Mouse (Mus musculus) CH12.LX (cell line): ENCODE measurements around the gene Kcnh6. TPM values are rescaled to one million over a fixed set of nuclear protein-coding genes. Genes with fewer than 3 reads are reported as not detected.

Experiments used
- DNase-seq: peaks from one replicate; pipeline ENCODE4 v3.0.0-alpha.2; 2013; ENCODE audit errors: extremely low read depth
- H3K27ac ChIP-seq: 2 replicates; pipeline ENCODE4 v1.5.1; 2012; ENCODE audit warnings: low read depth, mild to moderate bottlenecking, control low read depth, moderate library complexity; ENCODE audit not compliant: insufficient read depth
- H3K27me3 ChIP-seq: replicated peaks from 2 replicates; pipeline ENCODE3; 2012; ENCODE audit warnings: inconsistent platforms
- H3K36me3 ChIP-seq, 2 experiments: replicated peaks in 1 of 2; 2 replicates each; pipeline versions ENCODE3 to v1.6.1; 2012; ENCODE audit warnings: inconsistent platforms in 1 of 2, low read length in 1 of 2, mild to moderate bottlenecking in 1 of 2, mixed read lengths in 1 of 2, moderate library complexity in 1 of 2; ENCODE audit not compliant: control insufficient read depth in 1 of 2, insufficient read depth in 1 of 2
- H3K4me1 ChIP-seq, 2 experiments: 2 replicates each; pipeline ENCODE4 v1.6.1; 2012; ENCODE audit warnings: inconsistent platforms in 1 of 2, moderate library complexity in 1 of 2; ENCODE audit not compliant: insufficient read depth in 2 of 2, control insufficient read depth in 1 of 2
- H3K4me2 ChIP-seq: 2 replicates; pipeline ENCODE4 v1.6.1; 2012; ENCODE audit warnings: low read depth, mild to moderate bottlenecking, control low read depth; ENCODE audit not compliant: poor library complexity, insufficient read depth, severe bottlenecking
- H3K4me3 ChIP-seq, 3 experiments: fragments of 150-350 bp in 1 of 3; sonication (generic) in 1 of 3; replicated peaks in 1 of 3; 2 replicates each; pipeline versions ENCODE3 to v1.5.1; 2011 to 2012; ENCODE audit warnings: low read depth in 2 of 3, low read length in 2 of 3, mild to moderate bottlenecking in 2 of 3, moderate library complexity in 2 of 3, control low read depth in 1 of 3, improper control_type of control experiment in 1 of 3, inconsistent platforms in 1 of 3, mixed read lengths in 1 of 3; ENCODE audit not compliant: poor library complexity in 1 of 3
- H3K79me2 ChIP-seq: replicated peaks from 2 replicates; pipeline ENCODE4 v1.6.1; 2012; ENCODE audit warnings: mild to moderate bottlenecking, moderate library complexity; ENCODE audit not compliant: control insufficient read depth, poor library complexity, insufficient read depth, severe bottlenecking; ENCODE audit errors: extremely low read depth
- H3K9ac ChIP-seq: 2 replicates; pipeline ENCODE4 v1.6.1; 2012; ENCODE audit warnings: low read depth, mild to moderate bottlenecking, control low read depth, moderate library complexity; ENCODE audit not compliant: insufficient read depth
- H3K9me3 ChIP-seq: replicated peaks from 2 replicates; pipeline ENCODE3; 2012; ENCODE audit warnings: low read length, inconsistent platforms, mixed read lengths
- CHD1 ChIP-seq: IDR thresholded peaks from 2 replicates; pipeline ENCODE4 v1.6.1; 2012; ENCODE audit warnings: low read depth, low read length, improper control_type of control experiment, inconsistent platforms
- CTCF ChIP-seq, 2 experiments: IDR thresholded peaks in 1 of 2; conservative IDR thresholded peaks in 1 of 2; 2 replicates each; pipeline ENCODE4 v1.5.1; 2011 to 2012; ENCODE audit warnings: low read depth in 2 of 2, low read length in 2 of 2, improper control_type of control experiment in 1 of 2, inconsistent platforms in 1 of 2, mild to moderate bottlenecking in 1 of 2, moderate library complexity in 1 of 2
- E2F4 ChIP-seq: IDR thresholded peaks from 2 replicates; pipeline ENCODE4 v1.6.1; 2011; ENCODE audit warnings: low read depth, low read length, improper control_type of control experiment; ENCODE audit not compliant: insufficient replicate concordance
- ELF1 ChIP-seq: IDR thresholded peaks from 2 replicates; pipeline ENCODE4 v1.6.1; 2014; ENCODE audit warnings: low read depth, mild to moderate bottlenecking, inconsistent platforms, low read length, improper control_type of control experiment
- ETS1 ChIP-seq: conservative IDR thresholded peaks from 2 replicates; pipeline ENCODE4 v1.6.1; 2012; ENCODE audit warnings: low read depth, mild to moderate bottlenecking, inconsistent platforms, low read length, improper control_type of control experiment, moderate library complexity
- GABPA ChIP-seq: IDR thresholded peaks from 2 replicates; pipeline ENCODE4 v1.6.1; 2012; ENCODE audit warnings: low read depth, low read length, improper control_type of control experiment, inconsistent platforms; ENCODE audit not compliant: insufficient replicate concordance
- HCFC1 ChIP-seq: IDR thresholded peaks from 2 replicates; pipeline ENCODE4 v1.6.1; 2012; ENCODE audit warnings: low read depth, mild to moderate bottlenecking, inconsistent platforms, low read length, improper control_type of control experiment
- IRF4 ChIP-seq: IDR thresholded peaks from 2 replicates; pipeline ENCODE4 v1.6.1; 2014; ENCODE audit warnings: low read depth, mild to moderate bottlenecking, inconsistent platforms, low read length, improper control_type of control experiment
- JUN ChIP-seq: IDR thresholded peaks from 2 replicates; pipeline ENCODE4 v1.6.1; 2011; ENCODE audit warnings: low read depth, mild to moderate bottlenecking, low read length, improper control_type of control experiment, moderate library complexity; ENCODE audit not compliant: insufficient read depth
- JUND ChIP-seq: conservative IDR thresholded peaks from 2 replicates; pipeline ENCODE4 v1.6.1; 2011; ENCODE audit warnings: low read depth, low read length, improper control_type of control experiment
- KAT2A ChIP-seq: IDR thresholded peaks from 2 replicates; pipeline ENCODE4 v1.6.1; 2012; ENCODE audit warnings: low read length, improper control_type of control experiment, inconsistent platforms; ENCODE audit not compliant: insufficient replicate concordance
- MAX ChIP-seq: IDR thresholded peaks from 2 replicates; pipeline ENCODE4 v1.6.1; 2011; ENCODE audit warnings: low read length, improper control_type of control experiment
- MAZ ChIP-seq: IDR thresholded peaks from 2 replicates; pipeline ENCODE4 v1.6.1; 2012; ENCODE audit warnings: low read depth, mild to moderate bottlenecking, inconsistent platforms, low read length, improper control_type of control experiment, moderate library complexity
- MEF2A ChIP-seq: IDR thresholded peaks from 2 replicates; pipeline ENCODE4 v1.6.1; 2014; ENCODE audit warnings: low read depth, mild to moderate bottlenecking, inconsistent platforms, low read length, improper control_type of control experiment, borderline replicate concordance
- NELFE ChIP-seq: IDR thresholded peaks from 2 replicates; pipeline ENCODE4 v1.6.1; 2011; ENCODE audit warnings: low read depth, low read length, improper control_type of control experiment
- POLR2A ChIP-seq: IDR thresholded peaks from 2 replicates; pipeline ENCODE4 v1.6.1; 2011; ENCODE audit warnings: low read depth, mild to moderate bottlenecking, improper control_type of control experiment, low read length
- SIN3A ChIP-seq: IDR thresholded peaks from 2 replicates; pipeline ENCODE4 v1.6.1; 2012; ENCODE audit warnings: low read length, improper control_type of control experiment, inconsistent platforms
- SMC3 ChIP-seq: IDR thresholded peaks from 2 replicates; pipeline ENCODE4 v1.6.1; 2011; ENCODE audit warnings: low read depth, low read length, improper control_type of control experiment
- TCF12 ChIP-seq: IDR thresholded peaks from 2 replicates; pipeline ENCODE4 v1.6.1; 2014; ENCODE audit warnings: low read depth, mild to moderate bottlenecking, inconsistent platforms, low read length, improper control_type of control experiment
- ZC3H11A ChIP-seq: IDR thresholded peaks from 2 replicates; pipeline ENCODE4 v1.6.1; 2012; ENCODE audit warnings: low read depth, mild to moderate bottlenecking, inconsistent platforms, low read length, improper control_type of control experiment
- ZMIZ1 ChIP-seq: IDR thresholded peaks from 2 replicates; pipeline ENCODE4 v1.6.1; 2012; ENCODE audit warnings: low read depth, mild to moderate bottlenecking, inconsistent platforms, low read length, improper control_type of control experiment
- ZNF384 ChIP-seq: IDR thresholded peaks from 2 replicates; pipeline ENCODE4 v1.6.1; 2012; ENCODE audit warnings: low read depth, low read length, improper control_type of control experiment, inconsistent platforms
- dilution Hi-C: fragments of 300-500 bp; cut with MboI; formaldehyde crosslinking; loops from 2 replicates; pipeline ENCODE4 v1.14.3; 2020; ENCODE audit warnings: low sequenced_read_pairs; ENCODE audit not compliant: extremely low pct_unique_long_range_greater_than_20kb, extremely low pct_ligation_motif_present
- in situ Hi-C: fragments of 300-500 bp; cut with MboI; formaldehyde crosslinking; loops from 3 replicates; pipeline ENCODE4 v1.14.3; 2019; ENCODE audit warnings: low sequenced_read_pairs, low pct_ligation_motif_present, low pct_unique_long_range_greater_than_20kb, mixed read lengths
- polyA plus RNA-seq: library from polyadenylated mRNA; unstranded; fragments of >175 nt; gene quantifications from 2 replicates; pipeline ENCODE4 v1.2.1, GENCODE M21; 2012; ENCODE audit warnings: low read depth; ENCODE audit not compliant: insufficient read length
- total RNA-seq, 2 experiments: library from RNA; depleted of rRNA; stranded (reverse); fragments of 300-350 nt in 1 of 2; fragments of >200 nt in 1 of 2; gene quantifications; 2 replicates each; pipeline ENCODE4 v1.2.3; 2012 to 2014

Kcnh6 gene
- total and polyA plus RNA-seq, 3 experiments, result 0.19 to 0.25 TPM; not detected in 1

- H3K4me2 ChIP-seq, result no peak overlapping the region
- DNase-seq, result peak; percentile 24
- TF ChIP-seq CTCF (conservative IDR thresholded peaks at IDR 0.05 in 1 of 2, IDR thresholded peaks at IDR 0.05 in 1 of 2; ENCODE audit: low read depth in 2 of 2, low read length in 2 of 2), result peak in 1 of 2 experiments; percentile 35; a peak in 1 of 4 replicates
- TF ChIP-seq ZMIZ1, result no peak
- TF ChIP-seq ZC3H11A, result no peak
- TF ChIP-seq KAT2A, result no peak
- peak; percentile 62; the same call in 1 of the 2 replicates for TF ChIP-seq ZNF384
- no peak for TF ChIP-seq JUND
- no peak for TF ChIP-seq SIN3A
- no peak for TF ChIP-seq MAZ
- no peak for TF ChIP-seq GABPA
- no peaks in the 10 kb centered on the region for H3K79me2 ChIP-seq
- peaks cover 38% of the 10 kb centered on the region for H3K27me3 ChIP-seq
- H3K9ac ChIP-seq, result no peak overlapping the region
- H3K4me1 ChIP-seq, result peaks cover 2 to 10% of the 10 kb centered on the region in 2 experiments; a peak in 3 of 4 replicates
- in situ Hi-C loops, result no loop called here
- dilution Hi-C loops, result no loop called here
- peaks cover 2% of the 10 kb centered on the region for H3K9me3 ChIP-seq
- H3K4me3 ChIP-seq, result no peak overlapping the region
- H3K36me3 ChIP-seq, result no peaks in the 10 kb centered on the region
- no peak overlapping the region for H3K27ac ChIP-seq
Measured at GRCm38 (mm10) chr11:105964691-105965090, 43.2 kb upstream of the Kcnh6 start.

DNA sequence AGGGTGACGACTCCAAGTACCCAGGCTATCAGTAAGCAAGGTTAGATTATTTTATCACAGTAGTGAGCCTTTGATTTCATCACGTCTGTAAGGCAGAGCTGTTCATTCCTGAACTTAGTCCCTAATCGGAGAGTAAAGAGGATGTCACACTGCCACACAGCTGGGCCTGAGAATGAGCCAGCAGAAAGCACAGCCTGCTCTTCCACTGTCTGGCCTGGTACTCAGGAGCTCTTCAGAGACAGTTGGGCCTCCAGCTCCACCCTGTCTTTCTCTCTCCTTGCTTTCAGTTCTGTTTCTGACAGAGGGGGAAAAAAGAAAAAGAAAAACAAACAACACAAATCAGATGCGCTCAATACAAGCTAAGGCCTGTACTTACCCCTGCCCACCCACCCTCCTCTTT lies 41.6 kb upstream of the Kcnh6 start:
- dilution Hi-C loops, result no loop called here
- no peak for TF ChIP-seq KAT2A
- TF ChIP-seq ETS1, result no peak
- TF ChIP-seq CHD1, result no peak
- TF ChIP-seq JUN, result no peak
- no peak for TF ChIP-seq MAX
- no peak for TF ChIP-seq ZNF384
- TF ChIP-seq ZC3H11A, result no peak
- no peak for TF ChIP-seq IRF4
- no peak for TF ChIP-seq CTCF (conservative IDR thresholded peaks at IDR 0.05 in 1 of 2, IDR thresholded peaks at IDR 0.05 in 1 of 2; ENCODE audit: low read depth in 2 of 2, low read length in 2 of 2)
- no peak for TF ChIP-seq ELF1
- TF ChIP-seq HCFC1, result no peak
- TF ChIP-seq SIN3A, result no peak
- no peak for TF ChIP-seq JUND
- TF ChIP-seq SMC3, result no peak
- TF ChIP-seq E2F4, result no peak
- TF ChIP-seq POLR2A, result no peak
- no peak for TF ChIP-seq NELFE
- no peak for TF ChIP-seq TCF12
- no peak for TF ChIP-seq MEF2A
- Histone ChIP-seq H3K4me1 (peaks cover 2 to 5% of the 10 kb centered on the region in 2 experiments; a peak in 2 of 4 replicates), H3K9ac (no peak overlapping the region), H3K4me3 (no peak overlapping the region), H3K4me2 (no peak overlapping the region), H3K9me3 (peaks cover 2% of the 10 kb centered on the region), H3K36me3 (no peaks in the 10 kb centered on the region), H3K79me2 (no peaks in the 10 kb centered on the region), H3K27me3 (peaks cover 47% of the 10 kb centered on the region), H3K27ac (no peak overlapping the region)
- DNase-seq, result no peak
- in situ Hi-C loops, result no loop called here
